Mouse (Mus musculus) forebrain, embryonic 14.5 days (tissue): Measurements from ENCODE around the gene Cyp2d10. TPM values are rescaled to one million over a fixed set of nuclear protein-coding genes. Genes with fewer than 3 reads are reported as not detected.

Experiments
- ATAC-seq: fragments of 200-750 bp; cut with Nextera tagmentation; 2 replicates; pipeline ENCODE4 v1.8.0; 2017; ENCODE audit warnings: mild to moderate bottlenecking, moderate library complexity
- DNase-seq: peaks from one replicate; pipeline ENCODE4 v3.0.0-alpha.2; 2015; ENCODE audit warnings: low spot score
- H3K27ac ChIP-seq: fragments of 300-500 bp; sonication (generic); 2 replicates; pipeline ENCODE4 v1.5.1; 2014; ENCODE audit warnings: low read depth, mild to moderate bottlenecking, control low read depth, low read length, moderate library complexity
- H3K27me3 ChIP-seq: fragments of 300-500 bp; sonication (generic); replicated peaks from 2 replicates; pipeline ENCODE4 v1.6.1; 2014; ENCODE audit warnings: low read length, control low read depth, mixed read lengths; ENCODE audit not compliant: control insufficient read depth, insufficient read depth
- H3K36me3 ChIP-seq: fragments of 300-500 bp; sonication (generic); 2 replicates; pipeline ENCODE4 v1.6.1; 2014; ENCODE audit warnings: low read length, control low read depth; ENCODE audit not compliant: control insufficient read depth, insufficient read depth
- H3K4me1 ChIP-seq: fragments of 300-500 bp; sonication (generic); 2 replicates; pipeline ENCODE4 v1.6.1; 2014; ENCODE audit warnings: antibody characterized with exemption, low read length, control low read depth; ENCODE audit not compliant: control insufficient read depth, insufficient read depth
- H3K4me2 ChIP-seq: fragments of 300-500 bp; sonication (generic); 2 replicates; pipeline ENCODE4 v1.6.1; 2014; ENCODE audit warnings: mild to moderate bottlenecking, control low read depth, low read length
- H3K4me3 ChIP-seq: fragments of 300-500 bp; sonication (generic); 2 replicates; pipeline ENCODE4 v1.5.1; 2014; ENCODE audit warnings: low read depth, low read length, control low read depth
- H3K9ac ChIP-seq: fragments of 300-500 bp; sonication (generic); 2 replicates; pipeline ENCODE4 v1.6.1; 2014; ENCODE audit warnings: mild to moderate bottlenecking, low read length, control low read depth, moderate library complexity
- H3K9me3 ChIP-seq: fragments of 300-500 bp; sonication (generic); replicated peaks from 2 replicates; pipeline ENCODE4 v1.6.1; 2016; ENCODE audit warnings: low read length, control low read depth, mixed read lengths; ENCODE audit not compliant: control insufficient read depth
- WGBS: fragments of 180-500 bp; shearing (Covaris S2); extraction: QIAGEN DNeasy Blood & Tissue Kit; methylation state at CpG from one replicate; pipeline ENCODE4 v1.1.7; 2014; 5-methylcytosine and 5-hydroxymethylcytosine counted together
- polyA plus RNA-seq: library from polyadenylated mRNA; unstranded; fragments of >200 nt; fragmentation: Nextera tagmentation; extraction: Ambion mirVana; gene quantifications from 2 replicates; pipeline ENCODE4 v1.2.1, GENCODE M21; 2014

The Cyp2d10 gene
- polyA plus RNA-seq, 1 experiment from 2014 or later = not detected

DNA sequence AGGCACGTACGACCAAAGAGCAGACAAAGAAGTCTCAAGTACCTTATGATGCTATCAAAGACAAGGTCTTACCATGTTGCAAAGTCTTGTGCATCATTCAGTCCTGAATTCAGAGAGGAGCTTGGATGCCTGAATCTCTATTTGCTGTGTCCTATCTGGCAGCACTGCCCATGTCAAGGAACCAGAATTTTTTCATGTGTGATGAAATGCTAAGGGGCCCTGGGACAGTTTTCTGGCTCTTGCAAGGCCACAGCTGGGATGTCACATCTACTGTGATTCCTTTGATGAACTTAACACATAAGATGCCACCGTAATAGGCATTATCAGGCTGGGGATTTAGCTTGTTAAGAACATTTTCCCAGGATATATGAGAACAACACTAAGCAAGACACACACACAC, 28.0 kb upstream of the Cyp2d10 start:
- Histone ChIP-seq H3K27me3 (no peaks in the 10 kb centered on the region), H3K4me1 (no peaks in the 10 kb centered on the region), H3K36me3 (no peaks in the 10 kb centered on the region), H3K4me2 (no peak overlapping the region), H3K4me3 (no peak overlapping the region), H3K9me3 (peaks cover 4% of the 10 kb centered on the region; the same call in 1 of the 2 replicates), H3K9ac (no peak overlapping the region), H3K27ac (no peak overlapping the region)
- DNase-seq (no peak), ATAC-seq (no peak)
- WGBS = 88% methylated on average over 3 of the region's 3 CpGs

DNA sequence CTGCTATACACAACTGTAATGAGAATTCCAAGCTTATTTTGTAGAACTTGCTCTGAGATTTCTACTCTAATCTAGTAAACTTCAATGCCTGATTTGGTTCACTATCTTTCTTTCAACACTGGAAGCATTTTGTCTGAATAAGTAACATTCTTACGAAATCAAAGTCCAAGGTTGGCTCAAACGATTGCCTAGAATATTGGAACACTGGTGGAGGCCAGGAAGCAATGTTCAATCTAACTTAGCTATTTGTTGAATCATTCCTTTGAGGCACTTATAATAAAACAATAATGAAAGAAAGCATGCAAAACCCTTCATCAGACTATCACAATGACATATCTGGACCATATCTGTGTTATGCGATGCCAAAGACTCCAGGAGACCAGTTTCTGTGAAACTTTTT, 27.5 kb upstream of the Cyp2d10 start:
- ATAC-seq = no peak
- Histone ChIP-seq H3K4me2 (no peak overlapping the region), H3K27me3 (no peaks in the 10 kb centered on the region), H3K9ac (no peak overlapping the region), H3K36me3 (no peaks in the 10 kb centered on the region), H3K9me3 (peaks cover 4% of the 10 kb centered on the region; the same call in 1 of the 2 replicates), H3K27ac (no peak overlapping the region), H3K4me3 (no peak overlapping the region), H3K4me1 (no peaks in the 10 kb centered on the region)
- 97% methylated on average over 3 of the region's 3 CpGs for WGBS
- DNase-seq = no peak

DNA sequence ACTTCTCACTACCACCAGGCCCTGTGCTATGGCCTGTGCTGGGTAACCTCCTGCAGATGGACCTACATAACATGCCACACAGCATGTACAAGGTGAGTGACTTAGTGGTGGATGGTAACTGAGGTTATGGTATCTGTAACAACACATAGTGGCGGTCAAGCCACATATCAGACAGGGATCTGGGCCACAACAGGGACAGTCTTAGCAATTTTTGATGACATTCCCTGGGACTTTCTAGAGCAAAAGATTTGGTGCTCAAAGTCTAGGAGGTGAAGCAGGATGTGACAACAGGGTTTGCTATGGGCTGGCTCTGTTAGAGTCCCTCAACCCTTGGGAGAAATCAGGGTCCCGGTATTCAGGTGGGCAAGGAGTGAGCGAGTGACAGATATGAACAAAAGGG, 26.6 kb upstream of the Cyp2d10 start:
- H3K9ac ChIP-seq = no peak overlapping the region
- DNase-seq = no peak
- peaks cover 4% of the 10 kb centered on the region; the same call in 1 of the 2 replicates for H3K9me3 ChIP-seq
- no peak overlapping the region for H3K4me2 ChIP-seq
- ATAC-seq = no peak
- no peak overlapping the region for H3K27ac ChIP-seq
- no peak overlapping the region for H3K4me3 ChIP-seq
- no peaks in the 10 kb centered on the region for H3K27me3 ChIP-seq
- WGBS = 95% methylated on average over 3 of the region's 3 CpGs
- no peaks in the 10 kb centered on the region for H3K4me1 ChIP-seq
- no peaks in the 10 kb centered on the region for H3K36me3 ChIP-seq

DNA sequence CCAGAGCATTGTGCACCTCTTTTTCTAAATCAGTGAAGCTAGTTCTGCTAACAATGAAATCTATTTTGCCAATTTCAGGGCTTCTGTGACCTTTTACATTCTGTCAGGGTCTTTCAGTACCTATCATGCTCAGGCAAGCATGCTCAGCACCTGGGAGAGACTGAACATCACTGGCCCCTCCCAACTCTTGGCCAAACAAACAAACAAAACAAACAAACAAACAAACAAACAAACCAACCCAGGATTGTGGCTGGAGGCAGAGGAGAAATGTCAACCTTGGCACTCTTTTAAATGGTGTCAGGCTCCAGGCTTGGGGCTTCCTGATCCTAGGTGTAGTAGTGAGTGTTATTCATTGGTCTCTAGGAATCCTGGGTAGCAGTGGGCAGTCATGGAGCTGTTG, 26.1 kb upstream of the Cyp2d10 start, which contains the start of gene Cyp2d9:
Gene Cyp2d9 (plus strand): TSS at position 301 of the 400 bp plus-strand sequence.
- H3K27me3 ChIP-seq = no peaks in the 10 kb centered on the region
- H3K4me2 ChIP-seq = no peak within 1 kb of the TSS
- H3K9me3 ChIP-seq = peaks cover 4% of the 10 kb centered on the region; the same call in 1 of the 2 replicates
- no peak within 1 kb of the TSS for H3K27ac ChIP-seq
- H3K9ac ChIP-seq = no peak within 1 kb of the TSS
- H3K4me1 ChIP-seq = no peaks in the 10 kb centered on the region
- H3K36me3 ChIP-seq = no peaks in the 10 kb centered on the region
- DNase-seq (no peak), ATAC-seq (no peak)
- no peak within 1 kb of the TSS for H3K4me3 ChIP-seq

DNA sequence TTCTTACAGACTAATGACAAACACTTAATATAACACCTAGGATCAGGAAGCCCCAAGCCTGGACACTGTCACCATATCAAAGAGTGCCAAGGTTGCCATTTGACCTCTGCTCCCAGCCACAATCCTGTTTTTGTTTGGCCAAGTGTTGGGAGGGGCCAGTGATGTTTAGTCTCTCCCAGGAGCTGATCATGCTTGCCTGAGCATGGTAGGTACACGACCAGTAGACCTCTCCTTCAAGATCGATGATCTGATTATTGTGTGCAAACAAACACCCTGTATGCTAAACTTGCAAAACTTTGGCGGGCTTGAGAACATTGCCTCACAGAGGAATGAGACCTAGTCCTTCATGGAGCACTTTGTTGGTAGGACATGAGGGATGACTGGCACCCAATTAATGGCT, 16.5 kb upstream of the Cyp2d10 start:
- ATAC-seq = no peak
- H3K4me2 ChIP-seq = no peak overlapping the region
- 84% methylated on average over 3 of the region's 3 CpGs for WGBS
- H3K9me3 ChIP-seq = no peaks in the 10 kb centered on the region; the same call in 1 of the 2 replicates
- no peaks in the 10 kb centered on the region for H3K36me3 ChIP-seq
- no peak overlapping the region for H3K27ac ChIP-seq
- no peak overlapping the region for H3K4me3 ChIP-seq
- no peaks in the 10 kb centered on the region for H3K4me1 ChIP-seq
- no peak for DNase-seq
- no peaks in the 10 kb centered on the region for H3K27me3 ChIP-seq
- no peak overlapping the region for H3K9ac ChIP-seq

DNA sequence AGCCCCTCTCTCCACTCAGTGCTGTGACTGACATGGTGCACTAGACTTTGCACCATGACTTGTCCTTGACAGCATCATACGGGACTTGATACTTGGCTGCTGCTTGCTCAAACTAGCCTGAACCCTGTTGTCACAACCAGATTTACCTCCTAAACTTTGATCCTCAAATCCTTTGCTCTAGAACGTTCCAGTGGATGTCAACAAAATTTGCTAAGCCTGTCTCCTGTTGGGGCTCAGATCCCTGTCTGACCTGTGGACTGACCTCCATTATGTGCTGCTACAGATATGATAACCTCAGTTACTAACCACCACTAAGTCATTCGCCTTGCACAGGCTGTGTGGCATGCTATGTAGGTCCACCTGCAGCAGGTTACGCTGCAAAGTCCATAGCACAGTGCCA, 15.9 kb upstream of the Cyp2d10 start:
- no peak overlapping the region for H3K27ac ChIP-seq
- no peak overlapping the region for H3K4me3 ChIP-seq
- no peak for ATAC-seq
- H3K27me3 ChIP-seq = no peaks in the 10 kb centered on the region
- no peaks in the 10 kb centered on the region for H3K36me3 ChIP-seq
- 77% methylated on average over 4 of the region's 4 CpGs for WGBS
- H3K4me2 ChIP-seq = no peak overlapping the region
- H3K9me3 ChIP-seq = no peaks in the 10 kb centered on the region
- no peak for DNase-seq
- H3K4me1 ChIP-seq = no peaks in the 10 kb centered on the region
- H3K9ac ChIP-seq = no peak overlapping the region

DNA sequence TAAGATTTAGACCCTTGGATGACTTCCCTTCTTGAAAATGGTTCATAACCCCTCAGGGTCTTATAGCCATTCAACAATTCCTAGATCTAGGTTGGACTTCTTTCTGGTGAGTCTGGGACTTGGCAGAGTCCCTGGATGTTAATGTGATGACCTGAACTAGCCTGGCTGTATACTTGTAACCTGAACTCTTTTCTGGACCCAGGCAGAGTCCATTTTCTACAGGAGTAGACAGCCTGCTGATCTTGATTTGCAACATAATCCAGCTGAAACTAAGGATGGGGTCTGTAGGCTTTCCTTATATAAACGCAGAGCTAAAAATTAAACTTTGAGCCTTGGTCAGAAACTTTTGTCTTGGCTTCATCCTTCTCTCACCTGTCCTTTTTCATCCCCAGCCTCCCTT, 11.6 kb upstream of the Cyp2d10 start:
- Histone ChIP-seq H3K27ac (no peak overlapping the region), H3K4me3 (no peak overlapping the region), H3K36me3 (no peaks in the 10 kb centered on the region), H3K9ac (no peak overlapping the region), H3K27me3 (no peaks in the 10 kb centered on the region), H3K4me2 (no peak overlapping the region), H3K9me3 (no peaks in the 10 kb centered on the region), H3K4me1 (no peaks in the 10 kb centered on the region)
- no peak for ATAC-seq
- DNase-seq = no peak
- 90% methylated on average over 1 of the region's 1 CpGs for WGBS

DNA sequence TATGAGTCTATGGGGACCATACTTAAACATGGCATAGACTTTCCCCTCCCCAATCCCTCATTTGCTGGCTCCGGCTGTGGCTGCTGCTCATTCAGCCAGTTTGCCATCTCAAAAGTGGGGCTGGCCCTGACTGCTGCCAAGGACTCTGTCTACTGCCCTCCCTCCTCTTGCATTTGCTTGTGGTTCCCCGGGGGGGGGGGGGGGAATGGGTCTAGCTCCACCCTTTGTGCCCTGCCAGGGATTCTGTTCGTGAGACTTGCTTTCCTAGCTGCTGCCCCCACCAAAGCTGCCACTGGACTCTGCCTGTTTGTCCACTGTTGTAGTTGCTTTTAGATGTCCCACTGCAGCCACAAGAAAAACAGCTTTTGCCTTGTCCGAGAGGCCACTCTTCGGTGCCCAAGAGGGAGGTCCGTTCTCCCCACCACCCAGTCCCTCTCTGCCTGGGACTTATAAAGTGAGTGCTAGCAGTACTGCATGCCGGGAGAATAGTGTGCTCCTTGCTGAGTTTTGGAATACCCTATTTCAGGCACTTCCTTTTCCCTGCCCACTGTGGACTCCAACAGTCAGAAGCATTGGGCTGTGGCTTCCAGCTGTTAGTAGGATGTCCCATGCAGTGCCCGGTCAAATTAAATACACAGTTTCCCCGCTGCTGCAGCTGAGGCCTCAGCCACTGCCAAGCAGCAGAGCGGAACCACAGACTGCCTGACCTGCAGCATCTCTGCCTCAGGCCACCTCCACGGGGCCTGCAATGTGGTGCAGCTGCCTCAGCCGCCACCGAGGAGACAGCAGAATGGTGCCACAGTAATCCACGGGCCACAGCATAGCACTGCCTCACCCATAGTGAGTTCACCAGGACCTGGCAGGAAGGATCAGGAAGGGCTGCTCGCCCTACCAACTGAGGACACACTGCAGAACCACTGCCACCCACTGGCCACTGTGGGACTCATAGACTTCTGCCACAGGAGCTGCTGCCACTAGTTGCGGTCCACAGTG, 10.1 kb upstream of the Cyp2d10 start:
- Histone ChIP-seq H3K27ac (no peak overlapping the region), H3K4me3 (no peak overlapping the region), H3K4me2 (peak overlapping the region; percentile 16; the same call in 1 of the 2 replicates), H3K9me3 (no peaks in the 10 kb centered on the region), H3K27me3 (no peaks in the 10 kb centered on the region), H3K9ac (peak overlapping the region; percentile 35; the same call in 1 of the 2 replicates), H3K36me3 (no peaks in the 10 kb centered on the region), H3K4me1 (no peaks in the 10 kb centered on the region)
- WGBS = 18% methylated on average over 16 of the region's 16 CpGs
- DNase-seq (peak; percentile 72), ATAC-seq (peak; percentile 72)

DNA sequence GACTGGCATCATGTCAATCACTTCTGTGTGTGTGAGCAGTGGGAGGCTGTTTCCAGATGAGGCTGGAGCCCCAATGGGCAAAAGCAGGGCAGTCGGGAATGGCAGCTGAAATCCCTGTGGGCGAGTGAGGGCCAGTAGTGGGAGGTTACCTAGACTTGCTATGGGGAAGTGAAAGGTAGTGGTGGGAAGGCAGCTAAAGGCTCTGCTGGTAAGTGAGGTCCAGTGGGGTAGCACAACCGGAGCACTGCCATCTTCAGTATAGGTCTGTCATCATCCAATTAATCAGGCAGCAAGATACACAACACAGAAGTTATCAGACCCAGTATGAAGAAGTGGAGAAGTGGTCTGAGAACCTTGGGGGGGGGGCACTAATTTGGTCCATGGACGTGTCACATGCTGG, 541 bp upstream of the Cyp2d10 start:
- 77% methylated on average over 4 of the region's 4 CpGs for WGBS
- ATAC-seq = no peak
- DNase-seq = no peak

More for the DNA sequence above, 541 bp upstream of the Cyp2d10 start:
- Histone ChIP-seq H3K9ac (no peak overlapping the region), H3K4me3 (no peak overlapping the region), H3K27me3 (no peaks in the 10 kb centered on the region), H3K4me2 (no peak overlapping the region), H3K4me1 (no peaks in the 10 kb centered on the region), H3K27ac (no peak overlapping the region), H3K36me3 (no peaks in the 10 kb centered on the region), H3K9me3 (no peaks in the 10 kb centered on the region)
